ENCODE assay signal across 9 mouse cellular contexts in the genomic region with DNA sequence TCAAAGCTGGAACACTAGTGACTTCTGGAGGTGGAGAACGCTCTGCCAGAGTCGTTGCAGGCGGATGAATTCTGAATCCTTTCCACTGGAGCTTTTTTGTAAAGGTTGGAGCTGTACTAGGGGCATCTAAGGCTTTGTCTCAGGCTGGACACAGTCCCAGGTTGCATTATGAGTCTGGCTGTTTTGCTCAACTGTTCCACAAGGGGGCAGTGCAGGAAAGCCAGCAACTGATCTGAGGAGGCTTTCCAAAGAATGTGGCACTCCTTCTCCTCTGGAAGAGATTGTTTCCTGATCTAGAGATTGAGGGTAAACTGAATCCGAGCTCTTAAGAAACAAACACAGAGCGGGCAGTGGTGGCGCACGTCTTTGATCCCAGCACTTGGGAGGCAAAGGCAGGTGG.
DNase-seq lines count a peak whose midpoint lies in the region; TF ChIP-seq lines count a peak whose summit lies in the region.
"Had no signal": no experiment of that assay in that cellular context is flagged by ENCODE, and none has a peak within 500 bp of the region (broad histone marks: within the 10 kb centered on the region; RNA-seq: fewer than 3 reads in every experiment).

No protein-coding gene starts in this region.

- 5% methylated on average over 7 of the region's 7 CpGs for WGBS in olfactory bulb, adult 2 months

- intact Hi-C loops in heart, postnatal 10 days (cut with DNase I) = loop anchor here (1.0 to 5.0 kb wide), 3 partner anchors 130 to 635 kb away; no protein-coding TSS in a partner anchor

- H3K4me1 ChIP-seq in E14TG2a.4 (replicated peaks; ENCODE audit: low read depth, low read length) = peaks cover 15% of the 10 kb centered on the region
- peaks cover 12% of the 10 kb centered on the region for H3K4me1 ChIP-seq in olfactory bulb, adult 2 months (ENCODE audit: control insufficient read depth, insufficient read depth, low read length)

- TF ChIP-seq POLR2A in olfactory bulb, adult 2 months (IDR thresholded peaks at IDR 0.05; ENCODE audit: insufficient read depth, low read depth, low read length) = no peak

- peak; percentile 93 for DNase-seq in brain, adult 2 months (ENCODE audit: low read depth, low spot score)
- peak; percentile 47 for DNase-seq in fibroblast of lung, adult 2 months (ENCODE audit: low read depth)
- peak; percentile 79 to 88 for DNase-seq in heart, postnatal 10 days
- peak; percentile 70 to 85 for DNase-seq in kidney, postnatal 36 days
- DNase-seq in lung, adult 18-20 months = peak; percentile 57 to 70
- DNase-seq in urinary bladder, adult 18-20 months (ENCODE audit: low spot score in 2 of 2) = peak; percentile 61 to 63

- no peak overlapping the region for H3K27ac ChIP-seq in olfactory bulb, adult 2 months (ENCODE audit: insufficient read depth, low read depth, low read length)

- H3K27me3 ChIP-seq in E14TG2a.4 (ENCODE audit: insufficient read depth, low read length) = no peaks in the 10 kb centered on the region

- H3K9me3 ChIP-seq in E14TG2a.4 (ENCODE audit: low read length) = no peaks in the 10 kb centered on the region

- H3K4me3 ChIP-seq in E14TG2a.4 (replicated peaks; ENCODE audit: low read length) = peak overlapping the region; percentile 10; the same call in 1 of the 2 replicates
- H3K4me3 ChIP-seq in olfactory bulb, adult 2 months (ENCODE audit: insufficient read depth, low read depth, low read length) = no peak overlapping the region
- H3K4me3 ChIP-seq: erythroblast, embryonic 14.5 days had no signal

- H3K36me3 ChIP-seq in E14TG2a.4 (ENCODE audit: insufficient read depth, low read length) = no peaks in the 10 kb centered on the region

- peak; percentile 74 for TF ChIP-seq CTCF in E14TG2a.4 (conservative IDR thresholded peaks at IDR 0.05; ENCODE audit: low read length)
- TF ChIP-seq CTCF in olfactory bulb, adult 2 months (IDR thresholded peaks at IDR 0.05; ENCODE audit: insufficient read depth, low read depth, low read length) = peak; percentile 26; the same call in 1 of the 2 replicates
